Mouse (Mus musculus): ENCODE data around the gene Pwwp2b.

- TF ChIP-seq POLR2A (IDR thresholded peaks at IDR 0.05; ENCODE audit: borderline replicate concordance, extremely low read depth, insufficient read depth, insufficient read length, poor library complexity, severe bottlenecking) (no peak), CTCF (IDR thresholded peaks at IDR 0.05; ENCODE audit: borderline replicate concordance, extremely low read depth, insufficient read depth, insufficient read length) (no peak)
These were observed 17.4 kb downstream of the Pwwp2b start for GRCm38 (mm10) chr7:139265634-139266033.
